Mouse (Mus musculus): ENCODE results near the gene Ncoa3. TPM values are rescaled to one million over a fixed set of nuclear protein-coding genes. Genes with fewer than 3 reads are reported as not detected.
A peak's percentile ranks its signal among the peaks of the same experiment; 100 is the strongest.

Gene Ncoa3
- polyA plus RNA-seq, 1 experiment, result 25.2 TPM

- WGBS, result 86% methylated on average over 5 of the region's 5 CpGs
- Histone ChIP-seq H3K27ac (ENCODE audit: control insufficient read depth, insufficient read depth, low read depth, low read length, poor library complexity) (no peak overlapping the region), H3K4me1 (ENCODE audit: control insufficient read depth, insufficient read depth, low read length) (peaks cover 2% of the 10 kb centered on the region), H3K4me3 (replicated peaks; ENCODE audit: control insufficient read depth, low read depth, low read length) (no peak overlapping the region)
- TF ChIP-seq POLR2A (IDR thresholded peaks at IDR 0.05; ENCODE audit: borderline replicate concordance, control insufficient read depth, low read depth, low read length), result no peak
- TF ChIP-seq CTCF (IDR thresholded peaks at IDR 0.05; ENCODE audit: control insufficient read depth, insufficient read depth, low read length), result no peak
These were observed 40.2 kb downstream of the Ncoa3 start for GRCm38 (mm10) chr2:166032628-166033027.

GRCm38 (mm10) chr2:166034967-166035490 is 42.6 kb downstream of the Ncoa3 start:
- TF ChIP-seq POLR2A (IDR thresholded peaks at IDR 0.05; ENCODE audit: borderline replicate concordance, control insufficient read depth, low read depth, low read length), result no peak
- no peak for TF ChIP-seq CTCF (IDR thresholded peaks at IDR 0.05; ENCODE audit: control insufficient read depth, insufficient read depth, low read length)
- WGBS, result 51% methylated on average over 3 of the region's 3 CpGs
- H3K4me1 ChIP-seq (ENCODE audit: control insufficient read depth, insufficient read depth, low read length), result peaks cover 2% of the 10 kb centered on the region
- no peak overlapping the region for H3K27ac ChIP-seq (ENCODE audit: control insufficient read depth, insufficient read depth, low read depth, low read length, poor library complexity)
- H3K4me3 ChIP-seq (replicated peaks; ENCODE audit: control insufficient read depth, low read depth, low read length), result no peak overlapping the region

GRCm38 (mm10) chr2:166035725-166036124 is 43.3 kb downstream of the Ncoa3 start:
- Histone ChIP-seq H3K4me3 (replicated peaks; ENCODE audit: control insufficient read depth, low read depth, low read length) (no peak overlapping the region), H3K27ac (ENCODE audit: control insufficient read depth, insufficient read depth, low read depth, low read length, poor library complexity) (no peak overlapping the region), H3K4me1 (ENCODE audit: control insufficient read depth, insufficient read depth, low read length) (peaks cover 2% of the 10 kb centered on the region)
- 33% methylated on average over 3 of the region's 3 CpGs for WGBS
- TF ChIP-seq POLR2A (IDR thresholded peaks at IDR 0.05; ENCODE audit: borderline replicate concordance, control insufficient read depth, low read depth, low read length) (no peak), CTCF (IDR thresholded peaks at IDR 0.05; ENCODE audit: control insufficient read depth, insufficient read depth, low read length) (peak; percentile 65)

- WGBS, result 82% methylated on average over 4 of the region's 4 CpGs
- no peak overlapping the region for H3K27ac ChIP-seq (ENCODE audit: control insufficient read depth, insufficient read depth, low read depth, low read length, poor library complexity)
- TF ChIP-seq CTCF (IDR thresholded peaks at IDR 0.05; ENCODE audit: control insufficient read depth, insufficient read depth, low read length), result no peak
- no peak for TF ChIP-seq POLR2A (IDR thresholded peaks at IDR 0.05; ENCODE audit: borderline replicate concordance, control insufficient read depth, low read depth, low read length)
- no peak overlapping the region for H3K4me3 ChIP-seq (replicated peaks; ENCODE audit: control insufficient read depth, low read depth, low read length)
- no peaks in the 10 kb centered on the region; the same call in 1 of the 2 replicates for H3K4me1 ChIP-seq (ENCODE audit: control insufficient read depth, insufficient read depth, low read length)
These were observed 47.2 kb downstream of the Ncoa3 start for GRCm38 (mm10) chr2:166039681-166040080.

GRCm38 (mm10) chr2:166042542-166042941 is 50.1 kb downstream of the Ncoa3 start:
- 59% methylated on average over 1 of the region's 1 CpGs for WGBS
- H3K4me1 ChIP-seq (ENCODE audit: control insufficient read depth, insufficient read depth, low read length), result peaks cover 1% of the 10 kb centered on the region; the same call in 1 of the 2 replicates
- no peak overlapping the region for H3K4me3 ChIP-seq (replicated peaks; ENCODE audit: control insufficient read depth, low read depth, low read length)
- H3K27ac ChIP-seq (ENCODE audit: control insufficient read depth, insufficient read depth, low read depth, low read length, poor library complexity), result no peak overlapping the region
- no peak for TF ChIP-seq CTCF (IDR thresholded peaks at IDR 0.05; ENCODE audit: control insufficient read depth, insufficient read depth, low read length)

GRCm38 (mm10) chr2:166045006-166045405 is 52.6 kb downstream of the Ncoa3 start:
- Histone ChIP-seq H3K27ac (ENCODE audit: control insufficient read depth, insufficient read depth, low read depth, low read length, poor library complexity) (no peak overlapping the region), H3K4me3 (replicated peaks; ENCODE audit: control insufficient read depth, low read depth, low read length) (no peak overlapping the region), H3K4me1 (ENCODE audit: control insufficient read depth, insufficient read depth, low read length) (peaks cover 1% of the 10 kb centered on the region; the same call in 1 of the 2 replicates)
- no peak for TF ChIP-seq POLR2A (IDR thresholded peaks at IDR 0.05; ENCODE audit: borderline replicate concordance, control insufficient read depth, low read depth, low read length)
- TF ChIP-seq CTCF (IDR thresholded peaks at IDR 0.05; ENCODE audit: control insufficient read depth, insufficient read depth, low read length), result no peak
- 20% methylated on average over 2 of the region's 2 CpGs for WGBS

- TF ChIP-seq POLR2A (IDR thresholded peaks at IDR 0.05; ENCODE audit: borderline replicate concordance, control insufficient read depth, low read depth, low read length), result no peak
- peak; percentile 63 for TF ChIP-seq CTCF (IDR thresholded peaks at IDR 0.05; ENCODE audit: control insufficient read depth, insufficient read depth, low read length)
- Histone ChIP-seq H3K4me3 (replicated peaks; ENCODE audit: control insufficient read depth, low read depth, low read length) (no peak overlapping the region), H3K27ac (ENCODE audit: control insufficient read depth, insufficient read depth, low read depth, low read length, poor library complexity) (no peak overlapping the region), H3K4me1 (ENCODE audit: control insufficient read depth, insufficient read depth, low read length) (peaks cover 1% of the 10 kb centered on the region; the same call in 1 of the 2 replicates)
- WGBS, result 24% methylated on average over 10 of the region's 10 CpGs
These were observed 53.4 kb downstream of the Ncoa3 start for GRCm38 (mm10) chr2:166045549-166046501.

GRCm38 (mm10) chr2:166047931-166048330 is 55.5 kb downstream of the Ncoa3 start:
- H3K4me1 ChIP-seq (ENCODE audit: control insufficient read depth, insufficient read depth, low read length), result peaks cover 1% of the 10 kb centered on the region; the same call in 1 of the 2 replicates
- no peak for TF ChIP-seq POLR2A (IDR thresholded peaks at IDR 0.05; ENCODE audit: borderline replicate concordance, control insufficient read depth, low read depth, low read length)
- TF ChIP-seq CTCF (IDR thresholded peaks at IDR 0.05; ENCODE audit: control insufficient read depth, insufficient read depth, low read length), result no peak
- no peak overlapping the region for H3K4me3 ChIP-seq (replicated peaks; ENCODE audit: control insufficient read depth, low read depth, low read length)
- no peak overlapping the region for H3K27ac ChIP-seq (ENCODE audit: control insufficient read depth, insufficient read depth, low read depth, low read length, poor library complexity)
- WGBS, result 88% methylated on average over 4 of the region's 4 CpGs
